Mouse (Mus musculus) heart, embryonic 16.5 days (tissue): ENCODE results near the gene 1700092M07Rik. TPM values are rescaled to one million over a fixed set of nuclear protein-coding genes. Genes with fewer than 3 reads are reported as not detected.

Source experiments
- ATAC-seq: fragments of 200-750 bp; cut with Nextera tagmentation; replicated peaks from 2 replicates; pipeline ENCODE4 v1.8.0; 2017; ENCODE audit warnings: moderate number of reproducible peaks; ENCODE audit not compliant: insufficient read depth, low FRiP score; ENCODE audit errors: extremely low read depth
- H3K27ac ChIP-seq: fragments of 300-500 bp; sonication (generic); 2 replicates; pipeline ENCODE4 v1.5.1; 2014; ENCODE audit warnings: mild to moderate bottlenecking, low read length, control low read depth, moderate library complexity
- H3K27me3 ChIP-seq: fragments of 300-500 bp; sonication (generic); 2 replicates; pipeline ENCODE4 v1.6.1; 2014; ENCODE audit warnings: low read length, mixed read lengths; ENCODE audit not compliant: control insufficient read depth, insufficient read depth
- H3K36me3 ChIP-seq: fragments of 300-500 bp; sonication (generic); 2 replicates; pipeline ENCODE4 v1.6.1; 2014; ENCODE audit not compliant: control insufficient read depth, insufficient read depth
- H3K4me1 ChIP-seq: fragments of 300-500 bp; sonication (generic); 2 replicates; pipeline ENCODE4 v1.6.1; 2014; ENCODE audit warnings: low read length, mixed read lengths; ENCODE audit not compliant: control insufficient read depth, insufficient read depth
- H3K4me2 ChIP-seq: fragments of 300-500 bp; sonication (generic); 2 replicates; pipeline ENCODE4 v1.6.1; 2014; ENCODE audit warnings: low read depth, mild to moderate bottlenecking, control low read depth, low read length
- H3K4me3 ChIP-seq: fragments of 300-500 bp; sonication (generic); 2 replicates; pipeline ENCODE4 v1.5.1; 2014; ENCODE audit warnings: mild to moderate bottlenecking, control low read depth, low read length
- H3K9ac ChIP-seq: fragments of 300-500 bp; sonication (generic); 2 replicates; pipeline ENCODE4 v1.6.1; 2014; ENCODE audit warnings: low read length, control low read depth
- H3K9me3 ChIP-seq: fragments of 300-500 bp; sonication (generic); replicated peaks from 2 replicates; pipeline ENCODE4 v1.6.1; 2016; ENCODE audit warnings: low read length; ENCODE audit not compliant: control insufficient read depth
- whole genome bisulfite sequencing: fragments of 180-500 bp; shearing (Covaris S2); extraction: QIAGEN DNeasy Blood & Tissue Kit; methylation state at CpG from one replicate; pipeline ENCODE4 v1.1.7; 2014; 5-methylcytosine and 5-hydroxymethylcytosine counted together
- polyA plus RNA-seq: library from polyadenylated mRNA; unstranded; fragments of >200 nt; fragmentation: Nextera tagmentation; extraction: Ambion mirVana; gene quantifications from 2 replicates; pipeline ENCODE4 v1.2.1, GENCODE M21; 2015

The 1700092M07Rik gene
- polyA plus RNA-seq, 1 experiment from 2014 or later = 0.63 TPM

DNA sequence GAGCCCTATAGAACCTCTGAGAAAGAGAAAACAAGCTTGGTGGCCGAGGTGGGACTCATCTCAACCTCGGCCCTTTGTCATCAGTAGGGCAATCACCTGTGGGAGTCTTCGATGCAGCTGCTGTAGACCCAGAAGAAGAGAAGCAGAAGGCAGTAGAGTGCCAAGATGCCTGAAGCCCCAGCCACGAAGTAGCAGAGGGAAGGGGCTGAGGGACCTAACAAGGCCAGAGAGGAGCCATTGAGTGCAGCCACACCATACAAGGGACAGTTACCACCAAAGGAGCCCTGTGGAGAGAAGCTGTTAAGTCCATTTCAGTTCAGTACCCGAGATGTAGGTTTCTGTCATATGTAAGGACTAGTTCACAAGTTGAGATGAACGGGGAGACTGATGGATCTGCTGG, 32.9 kb downstream of the 1700092M07Rik start:
- ATAC-seq = no peak
- peak overlapping the region; percentile 92 for H3K4me3 ChIP-seq
- H3K36me3 ChIP-seq = peaks cover 24% of the 10 kb centered on the region
- H3K27ac ChIP-seq = no peak overlapping the region; the same call in 1 of the 2 replicates
- 47% methylated on average over 6 of the region's 6 CpGs for WGBS
- H3K4me2 ChIP-seq = peak overlapping the region; percentile 79
- H3K27me3 ChIP-seq = no peaks in the 10 kb centered on the region
- no peaks in the 10 kb centered on the region for H3K9me3 ChIP-seq
- peaks cover 26% of the 10 kb centered on the region for H3K4me1 ChIP-seq
- peak overlapping the region; percentile 98 for H3K9ac ChIP-seq

DNA sequence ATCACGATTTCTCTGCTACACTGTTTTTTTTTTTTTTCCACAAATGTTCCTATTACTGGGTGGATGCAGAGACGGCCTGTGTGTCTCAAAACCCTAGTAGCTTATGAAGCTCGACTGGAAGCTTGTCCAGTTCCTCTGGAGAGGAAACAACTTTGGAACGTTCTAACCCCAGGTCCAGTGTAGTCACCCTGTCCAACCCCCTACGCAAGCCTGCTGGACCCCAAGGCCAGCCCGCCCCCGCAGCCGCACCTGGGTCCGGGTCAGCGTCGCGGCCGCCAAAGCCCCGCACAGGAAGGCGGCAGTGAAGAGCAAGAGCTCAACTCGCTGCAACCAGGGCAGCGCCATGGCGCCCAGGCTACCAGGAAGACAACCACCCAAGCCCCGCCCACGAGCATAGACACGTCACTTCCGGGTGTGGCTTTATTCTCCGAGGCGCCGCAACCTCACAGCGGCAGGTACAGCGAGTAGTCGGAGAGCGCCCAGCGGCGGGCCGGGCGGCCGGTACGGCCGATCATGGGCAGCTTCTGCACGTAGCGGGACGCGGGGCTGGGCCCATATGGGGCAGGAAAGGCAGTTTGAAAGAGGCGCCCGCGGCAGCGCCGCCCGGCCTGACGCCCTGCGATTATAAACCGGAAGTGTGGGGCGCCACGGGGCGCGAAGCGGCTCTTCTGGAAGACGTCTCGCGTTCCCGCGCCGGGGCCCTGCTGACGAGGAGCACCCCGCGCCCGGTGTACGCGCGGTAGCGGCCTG, 33.7 kb downstream of the 1700092M07Rik start, which contains the start of gene Tmem179b:
Tmem179b (minus strand) TSS at position 382 of the 750 bp plus-strand sequence.
- H3K36me3 ChIP-seq = peaks cover 19% of the 10 kb centered on the region
- H3K9ac ChIP-seq = peak within 1 kb of the TSS; percentile 98
- peak within 1 kb of the TSS; percentile 98 for H3K27ac ChIP-seq
- H3K4me3 ChIP-seq = peak within 1 kb of the TSS; percentile 92
- under 1% methylated on average over 64 of the region's 68 CpGs for WGBS
- H3K27me3 ChIP-seq = no peaks in the 10 kb centered on the region
- peak; percentile 91 for ATAC-seq
- H3K4me1 ChIP-seq = peaks cover 26% of the 10 kb centered on the region
- peak within 1 kb of the TSS; percentile 79 for H3K4me2 ChIP-seq
- H3K9me3 ChIP-seq = no peaks in the 10 kb centered on the region

DNA sequence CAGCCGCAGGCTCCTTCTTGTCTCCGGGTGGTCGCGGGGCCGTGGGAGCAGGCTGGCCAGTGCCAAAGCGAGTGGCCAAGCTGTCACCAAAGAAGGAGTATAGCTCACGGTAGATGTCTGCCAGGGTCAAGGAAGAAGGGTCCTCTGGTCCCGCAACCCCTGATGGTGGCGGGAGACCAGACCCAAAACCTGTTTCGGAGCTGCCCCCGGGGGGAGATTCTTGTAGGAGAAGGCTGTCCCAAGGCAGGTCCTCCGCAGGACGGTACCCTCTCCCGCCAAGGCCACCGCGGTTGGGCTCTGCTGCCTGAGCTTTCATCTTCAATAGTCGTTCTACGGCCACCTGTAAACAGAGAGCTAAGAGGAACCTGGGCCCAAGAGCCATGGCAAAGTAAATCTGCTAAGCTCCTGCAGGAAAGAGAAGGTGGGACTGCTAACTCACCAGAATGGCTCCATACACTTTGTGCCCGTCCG, 34.5 kb downstream of the 1700092M07Rik start:
- H3K4me2 ChIP-seq = peak overlapping the region; percentile 79
- ATAC-seq = no peak
- H3K9ac ChIP-seq = peak overlapping the region; percentile 98
- H3K27ac ChIP-seq = peak overlapping the region; percentile 98
- H3K27me3 ChIP-seq = no peaks in the 10 kb centered on the region
- H3K36me3 ChIP-seq = peaks cover 11% of the 10 kb centered on the region
- no peaks in the 10 kb centered on the region for H3K9me3 ChIP-seq
- WGBS = 4% methylated on average over 20 of the region's 20 CpGs
- peak overlapping the region; percentile 92 for H3K4me3 ChIP-seq
- peaks cover 26% of the 10 kb centered on the region for H3K4me1 ChIP-seq

DNA sequence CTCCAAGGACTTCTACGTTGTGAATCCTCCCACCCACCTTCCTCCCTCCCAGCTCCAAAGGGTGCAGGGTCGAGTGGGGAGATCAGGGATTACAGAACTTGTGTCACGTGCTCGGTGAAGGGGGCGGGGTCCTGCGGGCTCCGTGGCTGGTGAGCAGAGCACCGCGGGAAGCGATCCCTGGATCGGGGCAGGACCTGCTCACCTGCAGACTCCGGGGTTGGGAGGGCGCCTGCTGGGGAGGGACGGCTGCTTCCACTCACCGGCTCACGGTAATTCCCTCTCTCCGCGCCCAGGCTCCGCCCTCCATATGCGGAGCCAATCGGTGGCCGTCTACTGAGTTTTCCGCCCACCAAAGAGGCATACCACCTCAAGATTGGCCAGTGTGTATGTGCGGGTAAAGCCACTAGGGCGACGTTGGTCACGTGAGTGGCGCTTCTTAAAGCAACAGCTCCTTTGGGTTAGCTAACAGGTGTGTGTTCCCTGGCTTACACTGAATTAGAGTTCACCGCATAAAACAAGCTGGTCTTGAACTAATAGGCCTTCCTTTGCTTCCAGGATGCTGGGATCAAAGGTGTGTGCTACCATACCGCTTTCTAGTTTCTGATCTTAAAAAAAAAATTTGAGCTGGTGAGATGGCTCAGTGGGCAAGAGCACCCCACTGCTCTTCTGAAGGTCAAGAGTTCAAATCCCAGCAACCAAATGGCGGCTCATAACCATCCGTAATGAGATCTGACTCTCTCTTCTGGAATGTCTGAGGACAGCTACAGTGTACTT, 45.7 kb downstream of the 1700092M07Rik start, which contains the start of gene Taf6l:
Taf6l (minus strand) TSS at position 410 of the 774 bp plus-strand sequence.
- Histone ChIP-seq H3K27me3 (no peaks in the 10 kb centered on the region), H3K36me3 (peaks cover 10% of the 10 kb centered on the region; the same call in 1 of the 2 replicates), H3K27ac (peak within 1 kb of the TSS; percentile 58), H3K4me1 (peaks cover 4% of the 10 kb centered on the region), H3K4me3 (peak within 1 kb of the TSS; percentile 63), H3K4me2 (peak within 1 kb of the TSS; percentile 74), H3K9ac (peak within 1 kb of the TSS; percentile 71), H3K9me3 (no peaks in the 10 kb centered on the region)
- WGBS = under 1% methylated on average over 32 of the region's 32 CpGs
- ATAC-seq = peak; percentile 99

DNA sequence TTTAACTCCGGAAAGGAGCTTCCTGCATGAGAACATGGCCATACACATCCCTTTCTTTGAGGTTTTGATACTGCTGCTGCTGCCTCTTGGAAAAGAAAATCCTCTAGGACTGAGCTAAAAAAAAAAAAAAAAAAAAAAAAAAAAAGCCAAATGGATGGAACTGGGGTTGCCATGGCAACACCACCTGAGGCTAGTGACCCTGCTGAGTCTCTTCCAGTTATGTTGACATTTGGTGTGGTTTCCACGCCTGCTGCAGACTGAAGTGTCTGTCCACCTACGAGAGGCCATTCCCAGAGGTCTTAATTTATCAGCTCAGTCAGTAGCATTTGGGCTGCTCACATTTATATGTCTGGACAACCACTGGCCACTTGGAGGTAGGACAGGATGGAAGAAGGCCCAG, 48.0 kb downstream of the 1700092M07Rik start:
- H3K9me3 ChIP-seq = 0 out of 2 replicates have a peak, but pooled peaks cover 2% of the 10 kb centered on the region
- no peak overlapping the region for H3K4me2 ChIP-seq
- H3K27me3 ChIP-seq = no peaks in the 10 kb centered on the region
- no peak for ATAC-seq
- no peak overlapping the region for H3K4me3 ChIP-seq
- H3K36me3 ChIP-seq = peaks cover 15% of the 10 kb centered on the region
- no peak overlapping the region for H3K9ac ChIP-seq
- no peak overlapping the region for H3K27ac ChIP-seq
- WGBS = 38% methylated on average over 3 of the region's 3 CpGs
- H3K4me1 ChIP-seq = peaks cover 4% of the 10 kb centered on the region

DNA sequence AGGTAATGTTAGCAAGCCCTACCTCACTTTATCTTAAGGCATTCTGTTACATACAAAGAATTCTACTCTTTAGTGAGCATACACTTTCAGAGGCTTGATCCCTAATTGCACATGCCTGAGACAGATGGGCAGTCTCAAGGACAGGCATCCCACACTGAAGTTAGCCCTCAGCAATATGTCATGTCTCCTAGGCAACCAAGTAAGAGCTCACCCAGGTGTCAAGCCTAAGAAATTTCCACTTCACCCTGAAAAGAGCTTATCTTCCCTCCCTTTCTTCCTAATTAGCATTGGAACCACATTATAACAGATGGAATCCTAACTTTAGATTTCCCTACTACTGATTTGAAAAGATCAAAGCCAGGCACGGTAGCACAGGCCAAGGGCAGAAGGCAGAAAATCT, 48.7 kb downstream of the 1700092M07Rik start:
- Histone ChIP-seq H3K27me3 (no peaks in the 10 kb centered on the region), H3K4me2 (no peak overlapping the region), H3K4me3 (no peak overlapping the region), H3K27ac (no peak overlapping the region), H3K4me1 (peaks cover 4% of the 10 kb centered on the region), H3K9ac (no peak overlapping the region), H3K36me3 (peaks cover 19% of the 10 kb centered on the region), H3K9me3 (0 out of 2 replicates have a peak, but pooled peaks cover 2% of the 10 kb centered on the region)
- ATAC-seq = no peak
- 53% methylated on average over 1 of the region's 1 CpGs for WGBS

DNA sequence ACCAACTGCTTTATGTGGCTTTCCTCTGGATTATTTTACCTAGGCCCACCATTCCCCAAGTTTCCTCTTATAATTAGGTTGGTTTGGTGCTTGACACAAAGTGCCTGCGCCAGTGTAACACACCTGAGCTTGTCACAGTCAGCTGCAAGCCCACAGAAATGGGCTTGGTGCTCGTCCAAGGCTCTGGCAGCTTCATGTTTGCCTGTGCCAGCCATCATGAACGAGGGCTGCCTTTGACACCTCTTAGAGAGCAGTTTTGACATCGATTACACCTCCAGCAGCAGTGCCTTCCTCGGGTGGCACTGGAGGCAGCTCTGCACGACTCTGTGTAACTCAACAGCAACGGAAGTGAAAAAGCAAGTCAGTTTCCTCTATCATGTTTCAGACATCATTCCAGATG, 49.7 kb downstream of the 1700092M07Rik start:
- no peak for ATAC-seq
- 0 out of 2 replicates have a peak, but pooled peaks cover 2% of the 10 kb centered on the region for H3K9me3 ChIP-seq
- no peak overlapping the region for H3K27ac ChIP-seq
- H3K36me3 ChIP-seq = peaks cover 27% of the 10 kb centered on the region
- no peak overlapping the region for H3K4me3 ChIP-seq
- H3K4me2 ChIP-seq = no peak overlapping the region
- WGBS = 77% methylated on average over 7 of the region's 7 CpGs
- H3K9ac ChIP-seq = no peak overlapping the region
- no peaks in the 10 kb centered on the region for H3K27me3 ChIP-seq
- peaks cover 4% of the 10 kb centered on the region for H3K4me1 ChIP-seq
